Mouse (Mus musculus): ENCODE measurements around the gene Rec8. TPM values are rescaled to one million over a fixed set of nuclear protein-coding genes. Genes with fewer than 3 reads are reported as not detected.
A peak's percentile ranks its signal among the peaks of the same experiment; 100 is the strongest.

Gene Rec8
- total and polyA plus RNA-seq, 2 experiments: 0.46 to 2.3 TPM

- H3K4me3 ChIP-seq (ENCODE audit: insufficient read depth, low read depth, low read length): peak overlapping the region; percentile 5; the same call in 1 of the 2 replicates
- peaks cover 3% of the 10 kb centered on the region; the same call in 1 of the 2 replicates for H3K4me1 ChIP-seq (ENCODE audit: control insufficient read depth, insufficient read depth, low read length)
- H3K27ac ChIP-seq (replicated peaks; ENCODE audit: insufficient read depth, low read depth, low read length): no peak overlapping the region
- 0 out of 2 replicates have a peak, but pooled peaks have one; percentile 0 for TF ChIP-seq CTCF (IDR thresholded peaks at IDR 0.05; ENCODE audit: low read depth, low read length)
- TF ChIP-seq POLR2A (IDR thresholded peaks at IDR 0.05; ENCODE audit: extremely low read depth, insufficient read depth, low read length): no peak
- H3K36me3 ChIP-seq (ENCODE audit: control insufficient read depth, insufficient read depth, low read length): no peaks in the 10 kb centered on the region
- no peaks in the 10 kb centered on the region for H3K79me2 ChIP-seq (ENCODE audit: control insufficient read depth, insufficient read depth, low read length)
- DNase-seq (ENCODE audit: extremely low read depth, low read depth, low spot score): no peak
- H3K27me3 ChIP-seq (ENCODE audit: control insufficient read depth, insufficient read depth, low read length): no peaks in the 10 kb centered on the region
- WGBS: 36% methylated on average over 22 of the region's 22 CpGs
- no peak overlapping the region for H3K9ac ChIP-seq (ENCODE audit: low read depth, low read length)
Measured at GRCm38 (mm10) chr14:55618486-55619195, 804 bp downstream of the Rec8 start.

DNA sequence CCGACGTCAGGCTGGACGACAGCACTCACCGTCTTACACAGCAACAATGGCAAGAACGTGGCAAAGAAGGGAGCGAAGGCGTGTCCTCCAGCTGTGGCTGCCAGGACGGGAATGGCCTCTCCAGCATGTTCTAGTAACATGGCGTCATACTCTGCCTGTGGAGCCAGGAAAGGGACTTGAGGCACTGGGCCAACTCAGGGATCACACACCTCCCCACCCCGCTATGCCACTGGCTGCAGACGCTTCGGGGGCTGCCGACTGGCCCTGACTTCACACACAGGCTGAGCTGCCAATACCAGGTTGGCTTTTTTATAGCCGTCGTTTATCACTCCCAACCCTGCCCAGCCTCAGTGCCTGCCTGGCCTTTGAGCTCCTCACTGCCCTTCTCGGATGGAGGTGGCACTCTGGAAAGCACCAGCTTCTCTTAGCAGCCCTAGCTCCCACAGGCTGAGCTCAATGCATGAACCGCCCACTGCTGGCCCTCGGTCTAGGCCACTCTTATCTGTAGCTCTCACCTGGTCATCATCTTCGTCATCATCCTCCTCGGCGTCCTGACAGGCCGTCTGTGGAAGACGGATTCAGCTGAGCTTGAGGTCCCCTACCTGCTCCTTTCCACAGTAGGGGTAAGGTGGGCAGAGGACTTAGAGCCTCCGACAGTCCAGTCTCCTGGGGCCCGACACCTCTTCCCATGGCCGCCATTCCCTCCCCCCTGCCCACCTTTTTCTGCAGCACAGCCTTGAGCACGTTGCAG is 10.4 kb downstream of the Rec8 start:
- Histone ChIP-seq H3K4me1 (ENCODE audit: control insufficient read depth, insufficient read depth, low read length) (no peaks in the 10 kb centered on the region), H3K27ac (replicated peaks; ENCODE audit: insufficient read depth, low read depth, low read length) (no peak overlapping the region), H3K27me3 (ENCODE audit: control insufficient read depth, insufficient read depth, low read length) (no peaks in the 10 kb centered on the region), H3K4me3 (ENCODE audit: insufficient read depth, low read depth, low read length) (no peak overlapping the region), H3K36me3 (ENCODE audit: control insufficient read depth, insufficient read depth, low read length) (peaks cover 5% of the 10 kb centered on the region; the same call in 1 of the 2 replicates), H3K9ac (ENCODE audit: low read depth, low read length) (no peak overlapping the region), H3K79me2 (ENCODE audit: control insufficient read depth, insufficient read depth, low read length) (no peaks in the 10 kb centered on the region)
- no peak for TF ChIP-seq POLR2A (IDR thresholded peaks at IDR 0.05; ENCODE audit: extremely low read depth, insufficient read depth, low read length)
- no peak for TF ChIP-seq CTCF (IDR thresholded peaks at IDR 0.05; ENCODE audit: low read depth, low read length)
- 94% methylated on average over 27 of the region's 27 CpGs for whole genome bisulfite sequencing
- DNase-seq (ENCODE audit: extremely low read depth, low read depth, low spot score): no peak

- H3K79me2 ChIP-seq (ENCODE audit: control insufficient read depth, insufficient read depth, low read length): no peaks in the 10 kb centered on the region
- H3K27ac ChIP-seq (replicated peaks; ENCODE audit: insufficient read depth, low read depth, low read length): no peak overlapping the region
- H3K9ac ChIP-seq (ENCODE audit: low read depth, low read length): no peak overlapping the region
- H3K36me3 ChIP-seq (ENCODE audit: control insufficient read depth, insufficient read depth, low read length): peaks cover 5% of the 10 kb centered on the region; the same call in 1 of the 2 replicates
- no peaks in the 10 kb centered on the region for H3K27me3 ChIP-seq (ENCODE audit: control insufficient read depth, insufficient read depth, low read length)
- H3K4me3 ChIP-seq (ENCODE audit: insufficient read depth, low read depth, low read length): no peak overlapping the region
- whole genome bisulfite sequencing: 49% methylated on average over 5 of the region's 5 CpGs
- no peak for DNase-seq (ENCODE audit: extremely low read depth, low read depth, low spot score)
- TF ChIP-seq CTCF (IDR thresholded peaks at IDR 0.05; ENCODE audit: low read depth, low read length): peak; percentile 93
- TF ChIP-seq POLR2A (IDR thresholded peaks at IDR 0.05; ENCODE audit: extremely low read depth, insufficient read depth, low read length): no peak
- no peaks in the 10 kb centered on the region for H3K4me1 ChIP-seq (ENCODE audit: control insufficient read depth, insufficient read depth, low read length)
Measured at GRCm38 (mm10) chr14:55629312-55629711, 11.5 kb downstream of the Rec8 start.

GRCm38 (mm10) chr14:55634874-55635522 is 17.2 kb downstream of the Rec8 start:
- Histone ChIP-seq H3K36me3 (ENCODE audit: control insufficient read depth, insufficient read depth, low read length) (peaks cover 4% of the 10 kb centered on the region; the same call in 1 of the 2 replicates), H3K27me3 (ENCODE audit: control insufficient read depth, insufficient read depth, low read length) (no peaks in the 10 kb centered on the region), H3K4me1 (ENCODE audit: control insufficient read depth, insufficient read depth, low read length) (peaks cover 3% of the 10 kb centered on the region; the same call in 1 of the 2 replicates), H3K9ac (ENCODE audit: low read depth, low read length) (peak overlapping the region; percentile 84), H3K27ac (replicated peaks; ENCODE audit: insufficient read depth, low read depth, low read length) (peak overlapping the region; percentile 21; the same call in 1 of the 2 replicates), H3K4me3 (ENCODE audit: insufficient read depth, low read depth, low read length) (peak overlapping the region; percentile 78), H3K79me2 (ENCODE audit: control insufficient read depth, insufficient read depth, low read length) (0 out of 2 replicates have a peak, but pooled peaks cover 2% of the 10 kb centered on the region)
- 12% methylated on average over 23 of the region's 23 CpGs for WGBS
- DNase-seq (ENCODE audit: extremely low read depth, low read depth, low spot score): peak; percentile 17
- no peak for TF ChIP-seq CTCF (IDR thresholded peaks at IDR 0.05; ENCODE audit: low read depth, low read length)
- TF ChIP-seq POLR2A (IDR thresholded peaks at IDR 0.05; ENCODE audit: extremely low read depth, insufficient read depth, low read length): no peak

- Histone ChIP-seq H3K36me3 (ENCODE audit: control insufficient read depth, insufficient read depth, low read length) (peaks cover 7% of the 10 kb centered on the region; the same call in 1 of the 2 replicates), H3K79me2 (ENCODE audit: control insufficient read depth, insufficient read depth, low read length) (0 out of 2 replicates have a peak, but pooled peaks cover 2% of the 10 kb centered on the region), H3K9ac (ENCODE audit: low read depth, low read length) (peak within 1 kb of the TSS; percentile 84), H3K27me3 (ENCODE audit: control insufficient read depth, insufficient read depth, low read length) (no peaks in the 10 kb centered on the region), H3K4me3 (ENCODE audit: insufficient read depth, low read depth, low read length) (peak within 1 kb of the TSS; percentile 78), H3K4me1 (ENCODE audit: control insufficient read depth, insufficient read depth, low read length) (peaks cover 3% of the 10 kb centered on the region; the same call in 1 of the 2 replicates), H3K27ac (replicated peaks; ENCODE audit: insufficient read depth, low read depth, low read length) (peak within 1 kb of the TSS; percentile 21; the same call in 1 of the 2 replicates)
- peak; percentile 86 for DNase-seq (ENCODE audit: extremely low read depth, low read depth, low spot score)
- 3% methylated on average over 33 of the region's 33 CpGs for WGBS
- TF ChIP-seq POLR2A (IDR thresholded peaks at IDR 0.05; ENCODE audit: extremely low read depth, insufficient read depth, low read length) (0 out of 2 replicates have a peak, but pooled peaks have one; percentile 37), CTCF (IDR thresholded peaks at IDR 0.05; ENCODE audit: low read depth, low read length) (no peak)
Measured at GRCm38 (mm10) chr14:55635523-55636007, 17.7 kb downstream of the Rec8 start, which contains the start of gene Ipo4. Gene Ipo4 (minus strand): TSS chr14:55635957.
